Mouse (Mus musculus) thymus, adult 2 months (tissue): ENCODE results near the gene Klhdc8a.

ENCODE experiments used
- CTCF ChIP-seq: fragments of 200-500 bp; IDR thresholded peaks from 2 replicates; pipeline ENCODE4 v1.5.1; 2012; ENCODE audit warnings: mild to moderate bottlenecking, control low read depth, low read length, moderate library complexity, borderline replicate concordance; ENCODE audit not compliant: control insufficient read depth, poor library complexity, insufficient read depth; ENCODE audit errors: extremely low read depth
- POLR2A ChIP-seq: fragments of 200-500 bp; IDR thresholded peaks from 2 replicates; pipeline ENCODE4 v1.6.1; 2012; ENCODE audit warnings: mild to moderate bottlenecking, low read length, control low read depth, moderate library complexity; ENCODE audit not compliant: control insufficient read depth, poor library complexity, insufficient read depth; ENCODE audit errors: extremely low read depth

DNA sequence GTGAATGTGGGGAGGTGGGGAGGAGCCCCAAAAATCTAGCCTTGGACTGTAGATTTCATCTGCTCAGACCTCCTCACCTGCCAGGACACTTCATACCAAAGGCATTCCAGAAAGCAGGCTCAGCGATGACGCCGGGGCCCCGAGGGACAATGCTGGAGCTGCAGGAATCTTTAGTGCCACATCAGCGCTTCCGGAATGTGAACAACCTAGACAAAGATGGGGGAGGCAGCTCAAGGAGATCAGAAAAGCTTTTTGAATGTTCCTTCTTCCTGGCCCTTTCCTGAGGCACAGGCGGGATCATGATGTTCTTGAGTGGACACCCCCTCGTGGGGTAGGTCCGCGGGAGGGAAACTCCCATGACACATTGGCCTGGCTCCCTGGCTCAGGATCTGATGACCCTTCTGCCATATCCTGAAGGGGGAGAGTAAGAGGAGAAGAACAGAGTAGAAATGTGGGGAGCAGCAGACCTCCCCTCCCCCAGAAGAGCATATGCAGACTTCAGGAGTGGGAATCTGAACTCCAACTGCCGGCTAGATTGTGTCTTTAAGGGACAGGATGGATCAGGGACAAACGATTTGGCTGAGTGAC, 37.0 kb downstream of the Klhdc8a start:
- no peak for TF ChIP-seq CTCF
- no peak for TF ChIP-seq POLR2A
